Mouse (Mus musculus) 3134 (cell line): ENCODE measurements around the gene Gm14151.
"Not testable (repeated sequence)": the region's sequence is repeated elsewhere in the genome, so short reads cannot be mapped to it uniquely, and the experiment has no call there.

Experiments
- DNase-seq: peaks from one replicate; pipeline ENCODE4 v3.0.0-alpha.2; 2011; ENCODE audit warnings: low spot score; ENCODE audit not compliant: insufficient read length; ENCODE audit errors: extremely low read depth

Gene Gm14151

DNA sequence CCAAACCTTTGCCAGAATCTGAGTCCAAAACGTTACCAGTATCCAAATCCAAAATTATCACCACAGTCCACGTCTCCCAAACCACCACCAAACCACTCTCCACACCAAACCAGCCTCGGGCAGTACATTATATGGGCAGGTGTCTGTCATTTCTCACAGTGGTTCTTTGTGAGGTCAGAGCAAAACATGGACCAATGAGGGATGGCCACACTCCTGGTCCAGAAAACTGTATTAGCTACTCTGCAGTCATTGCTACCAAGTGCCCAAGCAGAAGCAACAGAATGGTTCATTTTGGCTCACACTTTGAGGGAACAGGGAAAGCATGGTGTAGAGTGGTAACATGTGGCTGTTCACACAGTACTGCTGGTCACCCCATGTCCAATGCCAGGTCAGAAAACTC lies at the start of gene Gm14151:
Gene Gm14151, minus strand, starts transcription at position 101 of the 400 bp plus-strand sequence.
- not testable (repeated sequence) for DNase-seq

DNA sequence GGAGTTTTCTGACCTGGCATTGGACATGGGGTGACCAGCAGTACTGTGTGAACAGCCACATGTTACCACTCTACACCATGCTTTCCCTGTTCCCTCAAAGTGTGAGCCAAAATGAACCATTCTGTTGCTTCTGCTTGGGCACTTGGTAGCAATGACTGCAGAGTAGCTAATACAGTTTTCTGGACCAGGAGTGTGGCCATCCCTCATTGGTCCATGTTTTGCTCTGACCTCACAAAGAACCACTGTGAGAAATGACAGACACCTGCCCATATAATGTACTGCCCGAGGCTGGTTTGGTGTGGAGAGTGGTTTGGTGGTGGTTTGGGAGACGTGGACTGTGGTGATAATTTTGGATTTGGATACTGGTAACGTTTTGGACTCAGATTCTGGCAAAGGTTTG lies 5.8 kb upstream of the Gm14151 start, which contains the start of gene Gm14147:
Gene Gm14147, plus strand, starts transcription at position 301 of the 400 bp plus-strand sequence.
- DNase-seq: not testable (repeated sequence)

GRCm38 (mm10) chr2:151056637-151057036 lies 35.5 kb downstream of the Gm14151 start:
- DNase-seq: no peak

DNA sequence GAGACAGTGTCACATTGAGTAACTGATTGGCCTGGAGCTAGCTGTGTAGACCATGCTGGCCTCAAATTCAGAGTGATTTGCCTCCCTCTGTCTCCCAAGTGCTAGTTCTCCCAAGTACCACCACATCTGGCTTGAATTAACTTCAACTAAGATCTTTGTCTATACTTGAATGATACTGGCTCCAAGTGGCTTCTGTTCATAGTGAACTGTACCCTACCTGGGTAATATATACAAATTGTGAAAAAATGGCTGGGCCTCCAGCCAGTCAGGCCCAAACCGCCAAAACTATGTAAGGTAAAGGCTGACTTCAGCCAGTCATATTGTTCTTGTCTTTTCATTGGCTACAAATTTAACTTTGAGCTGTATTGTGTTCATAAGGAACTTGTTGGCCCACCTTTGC lies 51.7 kb downstream of the Gm14151 start:
- DNase-seq: no peak

DNA sequence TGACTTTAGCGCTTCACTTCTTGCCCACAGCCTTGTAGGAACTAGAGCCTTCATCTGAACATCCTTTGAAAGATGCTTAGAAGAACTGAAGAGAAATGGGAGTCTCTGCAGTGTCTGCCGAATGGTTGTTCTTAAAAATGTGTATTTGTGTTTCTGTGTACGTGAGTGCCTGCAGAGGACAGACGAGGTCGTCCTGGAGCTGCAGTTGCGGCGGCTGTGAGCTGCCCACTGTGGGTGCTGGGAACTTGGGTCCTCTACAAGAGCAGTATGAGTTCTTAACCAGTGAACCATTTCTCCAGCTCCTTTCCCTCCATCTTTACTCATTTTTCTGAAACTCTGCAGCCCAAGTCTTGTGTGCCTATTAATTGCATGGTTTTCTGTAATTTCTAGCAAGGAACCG lies 52.4 kb downstream of the Gm14151 start:
- DNase-seq: no peak

- peak; percentile 94 for DNase-seq
Measured at GRCm38 (mm10) chr2:151039232-151039695, 52.9 kb downstream of the Gm14151 start, which contains the start of the genes Ninl and Nanp. Ninl (minus strand) TSS chr2:151039382. Nanp (minus strand) TSS chr2:151039398.

- DNase-seq: no peak
Measured at GRCm38 (mm10) chr2:151038811-151039222, 53.3 kb downstream of the Gm14151 start.

GRCm38 (mm10) chr2:151037876-151038552 lies 54.1 kb downstream of the Gm14151 start:
- peak; percentile 16 for DNase-seq

DNA sequence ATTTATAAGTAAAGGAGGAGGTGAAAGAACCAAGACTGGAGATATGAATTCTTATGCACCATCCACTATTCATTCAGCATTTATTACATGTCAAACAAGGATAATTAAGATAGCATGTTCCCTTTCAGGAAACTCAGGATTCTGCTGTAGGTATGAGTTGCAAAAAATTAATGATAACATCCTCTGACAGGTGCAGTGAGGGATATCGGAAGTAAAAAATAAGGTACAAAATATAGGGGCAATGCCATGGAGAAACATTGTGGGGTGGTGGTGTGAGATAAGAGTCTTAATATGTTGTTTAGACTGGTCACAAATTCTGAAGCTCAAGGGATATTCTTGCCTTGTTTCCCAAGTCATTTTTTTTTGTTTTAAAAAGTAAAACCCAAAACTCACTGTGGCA lies 54.9 kb downstream of the Gm14151 start:
- DNase-seq: no peak
